Mouse (Mus musculus) cerebellum, adult 2 months (tissue): ENCODE data around the gene Dido1. TPM values are rescaled to one million over a fixed set of nuclear protein-coding genes. Genes with fewer than 3 reads are reported as not detected.

Experiments
- DNase-seq, 2 experiments: peaks; one replicate each; pipeline ENCODE4 v3.0.0; 2021
- H3K27ac ChIP-seq: fragments of 200-500 bp; 2 replicates; pipeline ENCODE4 v1.5.1; 2012; ENCODE audit warnings: low read length, control low read depth, inconsistent platforms; ENCODE audit not compliant: insufficient read depth
- H3K27me3 ChIP-seq: fragments of 200-500 bp; 2 replicates; pipeline ENCODE4 v1.6.1; 2012; ENCODE audit warnings: inconsistent platforms, mild to moderate bottlenecking, low read length, moderate library complexity; ENCODE audit not compliant: control insufficient read depth, insufficient read depth
- H3K4me1 ChIP-seq: fragments of 200-500 bp; 2 replicates; pipeline ENCODE4 v1.6.1; 2011; ENCODE audit warnings: low read length; ENCODE audit not compliant: control insufficient read depth, insufficient read depth
- H3K4me3 ChIP-seq: fragments of 200-500 bp; replicated peaks from 2 replicates; pipeline ENCODE3; 2011; ENCODE audit warnings: mild to moderate bottlenecking, low read depth, low read length, control low read depth; ENCODE audit not compliant: insufficient read depth
- CTCF ChIP-seq: fragments of 200-500 bp; IDR thresholded peaks from 2 replicates; pipeline ENCODE4 v1.5.1; 2011; ENCODE audit warnings: low read depth, mild to moderate bottlenecking, control low read depth, low read length, moderate library complexity, borderline replicate concordance; ENCODE audit not compliant: insufficient read depth
- POLR2A ChIP-seq: fragments of 200-500 bp; IDR thresholded peaks from 2 replicates; pipeline ENCODE4 v1.6.1; 2011; ENCODE audit warnings: low read length, control low read depth, borderline replicate concordance; ENCODE audit not compliant: insufficient read depth
- WGBS: fragments of 180-500 bp; shearing (Covaris S2); methylation state at CpG from one replicate; pipeline ENCODE4 v1.1.7; 2018; 5-methylcytosine and 5-hydroxymethylcytosine counted together
- polyA plus RNA-seq: library from polyadenylated mRNA; depleted of rRNA; stranded (reverse); fragments of >200 nt; gene quantifications from 2 replicates; pipeline ENCODE4 v1.2.3, GENCODE M21; 2012

Gene Dido1
- polyA plus RNA-seq, 1 experiment = 36.2 TPM

DNA sequence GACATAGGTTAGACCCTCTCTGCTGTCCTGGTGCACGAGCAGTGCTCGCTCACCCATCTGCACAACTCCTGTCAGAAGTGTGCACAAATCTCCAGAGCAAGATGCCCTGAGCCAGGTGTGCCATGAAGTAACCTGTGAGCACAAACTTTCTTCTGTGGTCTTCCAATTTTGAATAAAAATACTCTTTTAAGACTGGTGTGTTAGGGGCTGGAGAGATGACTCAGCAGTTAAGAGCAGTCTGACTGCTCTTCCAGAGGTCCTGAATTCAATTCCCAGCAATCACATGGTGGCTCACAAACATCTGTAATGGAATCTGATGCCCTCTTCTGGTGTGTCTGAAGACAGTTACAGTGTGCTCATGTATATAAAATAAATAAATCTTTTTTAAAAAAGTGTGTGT, 33.5 kb upstream of the Dido1 start:
- Histone ChIP-seq H3K27me3 (no peaks in the 10 kb centered on the region), H3K4me1 (no peaks in the 10 kb centered on the region), H3K4me3 (no peak overlapping the region), H3K27ac (no peak overlapping the region)
- no peak for DNase-seq
- 91% methylated on average over 2 of the region's 2 CpGs for WGBS
- no peak for TF ChIP-seq POLR2A
- no peak for TF ChIP-seq CTCF

DNA sequence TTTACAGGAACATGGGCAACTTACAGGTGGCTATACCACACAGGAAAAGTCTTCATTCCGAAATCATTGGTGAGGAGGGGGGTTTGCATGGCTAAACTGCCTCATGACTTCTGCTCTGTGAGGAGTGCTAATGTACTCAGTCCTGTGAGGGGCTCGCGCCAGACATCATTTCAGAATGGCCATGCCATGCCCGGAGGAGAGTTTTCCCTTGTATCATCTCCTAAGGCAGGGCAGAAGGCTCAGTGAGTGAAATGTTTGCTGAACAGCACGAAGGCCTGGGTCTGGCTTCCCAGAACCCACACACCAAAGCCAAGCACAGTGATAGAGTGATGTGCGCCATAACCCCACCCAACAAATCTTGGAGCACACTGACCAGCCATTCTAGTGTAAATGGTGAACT, 33.0 kb upstream of the Dido1 start:
- 79% methylated on average over 6 of the region's 6 CpGs for WGBS
- H3K4me1 ChIP-seq = no peaks in the 10 kb centered on the region
- no peaks in the 10 kb centered on the region for H3K27me3 ChIP-seq
- no peak for DNase-seq
- TF ChIP-seq CTCF = no peak
- TF ChIP-seq POLR2A = no peak
- H3K27ac ChIP-seq = no peak overlapping the region
- no peak overlapping the region for H3K4me3 ChIP-seq

DNA sequence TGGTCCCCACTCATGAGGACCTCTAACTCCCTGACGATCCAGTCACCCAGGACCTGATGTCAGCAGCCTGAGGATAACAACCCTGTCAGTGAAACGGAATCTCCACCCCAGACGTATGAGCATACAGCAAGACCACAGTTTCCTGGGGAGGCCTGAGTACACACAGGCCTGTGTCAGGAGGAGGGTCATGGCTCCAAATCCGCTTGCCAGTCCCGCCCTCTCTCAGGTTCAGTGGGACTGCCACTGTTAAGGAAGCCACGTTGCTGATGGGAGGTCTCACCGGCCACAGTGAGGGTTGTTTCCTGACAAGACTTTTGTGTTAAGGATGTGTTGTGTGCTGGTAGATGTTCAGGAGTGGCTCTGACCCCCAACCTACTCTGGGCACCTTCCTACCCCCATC, 31.6 kb upstream of the Dido1 start:
- Histone ChIP-seq H3K4me1 (no peaks in the 10 kb centered on the region), H3K27me3 (no peaks in the 10 kb centered on the region), H3K27ac (no peak overlapping the region), H3K4me3 (no peak overlapping the region)
- no peak for TF ChIP-seq CTCF
- TF ChIP-seq POLR2A = no peak
- no peak for DNase-seq
- WGBS = 76% methylated on average over 7 of the region's 7 CpGs

DNA sequence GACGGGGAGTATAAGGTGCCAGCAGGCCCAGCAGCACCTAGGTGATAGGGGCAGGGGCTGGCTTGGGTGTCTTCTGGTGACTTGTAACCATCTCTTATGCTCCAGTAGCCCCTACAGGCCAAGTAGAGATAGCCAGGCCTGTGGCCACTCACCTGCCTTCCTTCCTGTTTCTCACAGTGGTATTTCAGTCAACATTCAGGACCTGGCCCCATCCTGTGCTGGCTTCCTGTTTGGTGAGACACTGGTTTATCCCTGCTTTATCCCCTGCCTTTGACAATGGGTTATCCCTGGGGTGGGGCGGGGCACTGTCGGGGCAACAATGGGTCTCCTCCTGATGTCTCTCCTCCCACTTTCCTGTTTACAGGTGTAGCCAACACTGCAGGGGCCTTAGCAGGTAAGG, 30.6 kb upstream of the Dido1 start:
- no peaks in the 10 kb centered on the region for H3K27me3 ChIP-seq
- WGBS = 40% methylated on average over 3 of the region's 3 CpGs
- no peak overlapping the region for H3K27ac ChIP-seq
- H3K4me3 ChIP-seq = no peak overlapping the region
- H3K4me1 ChIP-seq = no peaks in the 10 kb centered on the region
- no peak for DNase-seq
- TF ChIP-seq CTCF (no peak), POLR2A (no peak)

DNA sequence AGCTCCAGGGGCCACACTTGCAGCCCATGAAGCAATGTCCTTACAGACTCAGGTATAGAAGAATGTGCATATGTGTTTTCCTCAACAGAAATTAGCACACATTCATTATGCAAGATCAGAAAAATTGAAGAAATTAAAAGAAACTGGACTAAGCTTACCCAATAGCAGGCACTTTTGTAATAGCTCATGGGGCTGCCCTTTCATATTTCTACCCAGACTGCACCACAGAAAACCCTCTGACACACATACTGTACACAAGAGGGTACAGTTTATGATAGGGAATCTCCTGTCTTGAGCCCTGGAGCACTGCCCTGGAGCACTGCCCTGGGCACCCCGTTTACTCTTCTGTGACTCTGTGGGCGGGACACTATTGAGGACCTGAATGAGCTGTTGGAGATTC, 28.2 kb upstream of the Dido1 start:
- no peaks in the 10 kb centered on the region for H3K27me3 ChIP-seq
- TF ChIP-seq POLR2A (no peak), CTCF (no peak)
- H3K4me3 ChIP-seq = no peak overlapping the region
- no peak overlapping the region for H3K27ac ChIP-seq
- H3K4me1 ChIP-seq = no peaks in the 10 kb centered on the region
- DNase-seq = no peak
- WGBS = 63% methylated on average over 2 of the region's 2 CpGs

DNA sequence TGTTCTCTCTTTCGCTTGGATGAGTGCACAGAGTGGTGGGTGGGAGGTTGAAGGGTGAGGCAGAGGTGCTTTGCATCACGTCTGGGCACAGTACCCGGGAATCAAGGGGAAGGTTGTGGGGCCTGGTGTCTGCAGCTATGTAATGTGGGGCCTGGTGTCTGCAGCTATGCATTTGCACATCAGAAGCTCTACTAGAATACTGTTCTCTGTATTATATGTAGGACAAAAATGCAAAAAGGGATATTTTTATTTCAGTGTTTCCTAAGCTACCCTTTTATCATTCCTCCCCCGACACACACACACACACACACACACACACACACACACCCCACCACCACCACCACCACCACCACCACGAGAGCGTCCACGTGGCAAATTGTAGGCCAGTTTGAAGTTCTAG, 25.4 kb upstream of the Dido1 start:
- Histone ChIP-seq H3K27me3 (no peaks in the 10 kb centered on the region), H3K4me3 (no peak overlapping the region), H3K4me1 (no peaks in the 10 kb centered on the region), H3K27ac (no peak overlapping the region)
- no peak for TF ChIP-seq CTCF
- no peak for TF ChIP-seq POLR2A
- DNase-seq = no peak
- WGBS = 76% methylated on average over 7 of the region's 7 CpGs

DNA sequence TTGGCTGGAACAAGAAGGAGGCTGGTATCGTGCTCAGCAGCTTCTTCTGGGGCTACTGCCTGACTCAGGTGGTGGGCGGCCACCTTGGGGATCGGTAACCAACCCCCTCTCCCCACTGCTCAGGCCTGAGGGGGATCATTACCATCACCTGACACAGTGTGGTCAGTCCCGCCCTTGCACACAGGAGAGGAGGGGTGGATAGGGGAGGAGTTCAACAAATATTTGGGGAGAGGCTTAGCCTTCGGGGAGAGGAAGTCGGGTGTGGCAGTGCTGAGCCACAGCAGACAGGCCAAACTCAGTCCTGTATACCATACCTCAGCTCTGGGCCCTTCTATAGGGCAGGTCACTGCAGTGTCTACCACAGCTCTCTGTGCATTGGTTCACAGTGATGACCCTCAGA, 22.2 kb upstream of the Dido1 start:
- no peaks in the 10 kb centered on the region for H3K4me1 ChIP-seq
- WGBS = 74% methylated on average over 6 of the region's 6 CpGs
- no peak overlapping the region for H3K4me3 ChIP-seq
- no peak overlapping the region for H3K27ac ChIP-seq
- no peaks in the 10 kb centered on the region for H3K27me3 ChIP-seq
- DNase-seq = no peak
- TF ChIP-seq CTCF (no peak), POLR2A (no peak)

DNA sequence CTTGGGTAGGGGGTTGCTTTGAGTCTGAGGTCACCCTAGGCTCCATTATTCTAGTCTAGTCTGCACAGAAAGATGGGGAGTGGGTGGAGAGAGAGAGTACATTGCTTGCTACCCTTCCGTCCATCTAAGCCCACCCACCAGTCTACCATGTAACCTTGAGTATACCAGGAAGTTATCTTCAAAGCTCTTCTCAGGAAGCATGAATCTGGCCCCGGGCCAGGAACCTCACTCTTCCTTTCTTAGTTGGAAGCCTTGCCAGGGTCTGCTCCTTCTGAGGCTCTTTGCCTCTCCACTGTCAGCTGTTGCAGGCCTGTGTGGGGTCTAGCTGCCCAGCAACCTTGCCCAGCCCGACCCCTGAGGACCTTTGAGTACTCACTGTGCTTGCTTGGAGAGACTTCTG, 21.2 kb upstream of the Dido1 start:
- H3K27me3 ChIP-seq = no peaks in the 10 kb centered on the region
- H3K27ac ChIP-seq = no peak overlapping the region
- H3K4me1 ChIP-seq = no peaks in the 10 kb centered on the region
- DNase-seq = no peak
- no peak for TF ChIP-seq POLR2A
- no peak for TF ChIP-seq CTCF
- no peak overlapping the region for H3K4me3 ChIP-seq
- 55% methylated on average over 3 of the region's 3 CpGs for WGBS
